Mouse (Mus musculus) kidney, adult 8-10 months (tissue): ENCODE results near the gene Cep250.
A peak's percentile ranks its signal among the peaks of the same experiment; 100 is the strongest.
"Not testable (repeated sequence)": the region's sequence is repeated elsewhere in the genome, so short reads cannot be mapped to it uniquely, and the experiment has no call there.

ENCODE experiments used
- DNase-seq, 2 experiments: peaks; one replicate each; pipeline ENCODE4 v3.0.0; 2022

The Cep250 gene

DNA sequence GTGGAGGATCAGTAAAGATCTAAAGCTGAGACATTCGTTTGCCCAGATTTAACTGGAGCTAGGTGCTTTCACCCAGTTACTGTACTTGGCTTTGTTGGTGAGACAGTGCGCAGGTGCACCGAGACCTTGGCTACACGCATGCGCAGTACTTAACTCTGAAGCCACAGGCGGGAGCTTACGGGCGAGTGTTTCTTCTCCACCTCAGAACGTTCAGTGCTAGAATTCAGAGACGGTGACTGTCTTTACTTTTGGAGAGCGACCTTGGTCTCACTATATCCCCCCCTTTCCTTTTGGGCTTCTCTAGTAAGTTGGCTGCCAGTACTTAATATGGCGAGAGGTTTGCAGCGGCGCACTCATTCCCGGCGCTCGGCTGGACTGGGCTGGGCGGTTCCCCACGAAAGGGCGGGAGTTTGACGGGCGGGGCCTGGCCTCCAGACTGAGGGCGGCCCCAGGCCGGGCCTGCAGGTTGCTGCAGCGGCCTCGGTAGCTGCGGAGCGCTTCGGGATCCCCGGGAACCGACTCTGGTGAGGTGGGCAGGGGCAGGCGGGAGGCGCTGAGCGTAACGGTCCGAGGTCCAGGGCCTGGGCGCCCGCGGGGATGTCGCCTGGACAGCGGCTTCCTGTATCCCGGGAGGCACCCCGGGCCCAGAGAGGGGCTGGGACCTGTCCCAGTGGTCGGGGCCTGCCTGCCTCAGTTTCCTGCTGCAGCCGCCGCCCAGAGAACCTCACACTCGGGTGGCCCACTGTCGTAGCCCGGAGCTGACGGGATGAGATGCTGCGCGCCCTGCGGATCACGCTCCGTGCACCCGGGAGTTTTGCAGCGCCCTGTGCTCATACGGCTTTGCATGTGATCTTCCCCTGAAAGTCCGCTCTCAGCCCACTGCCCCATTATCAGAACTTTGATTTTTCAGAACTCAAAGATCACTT is at the start of gene Cep250:
Gene Cep250 (plus strand): TSS at position 325 of the 926 bp plus-strand sequence.
- peak; percentile 90 for DNase-seq

DNA sequence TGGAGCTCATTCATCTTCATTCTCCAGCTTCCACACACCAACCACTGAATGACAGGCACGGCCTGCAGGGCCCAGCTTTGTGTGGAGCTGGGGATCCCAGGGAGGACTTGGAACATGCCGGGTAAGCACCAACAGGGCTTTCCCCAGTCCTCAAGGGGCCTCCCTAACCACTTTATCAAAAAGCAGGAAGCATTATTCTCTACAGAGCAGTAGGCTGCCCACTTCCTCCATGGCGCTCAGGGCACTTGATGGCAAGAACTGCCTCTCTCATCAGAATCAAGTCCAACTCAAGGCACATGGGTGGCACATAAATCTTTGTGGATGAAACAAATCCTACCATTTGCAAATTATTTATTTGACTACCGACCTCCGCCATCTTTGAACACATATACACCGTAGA is 41.6 kb upstream of the Cep250 start:
- DNase-seq = no peak

DNA sequence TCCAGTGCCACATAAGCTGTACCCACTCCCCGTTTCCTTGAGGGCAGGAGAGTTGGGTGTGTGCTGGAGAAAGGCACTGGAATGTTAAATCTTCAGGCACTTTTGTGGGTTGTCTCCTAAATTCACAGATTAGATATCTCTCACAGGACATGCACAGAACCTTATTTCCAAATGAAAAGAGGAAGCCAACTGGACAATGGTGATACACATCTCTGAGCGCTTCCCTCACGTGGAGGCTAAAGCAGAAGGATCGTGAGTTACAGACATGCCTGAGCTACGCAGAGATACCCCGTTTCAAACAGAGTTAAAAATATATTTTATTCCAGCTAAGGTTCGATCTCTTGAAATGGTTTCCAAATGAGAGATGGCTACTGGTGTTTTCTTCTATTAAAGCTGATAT is 33.1 kb upstream of the Cep250 start:
- DNase-seq = no peak

DNA sequence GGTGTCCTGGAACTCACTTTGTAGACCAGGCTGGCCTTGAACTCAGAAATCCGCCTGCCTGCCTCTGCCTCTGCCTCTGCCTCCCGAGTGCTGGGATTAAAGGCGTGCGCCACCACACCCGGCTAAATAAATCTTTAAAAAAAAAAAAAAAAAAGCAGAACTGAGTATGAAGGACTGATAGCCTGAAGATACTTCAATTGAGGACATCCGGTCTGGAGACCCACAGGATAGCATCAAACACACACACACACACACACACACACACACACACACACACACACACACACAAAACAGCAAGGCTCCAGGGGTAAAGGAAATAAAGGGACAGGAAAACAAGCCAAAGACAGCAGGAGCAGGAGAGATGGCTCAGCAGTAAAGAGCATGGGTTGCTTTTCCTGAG is 31.0 kb upstream of the Cep250 start:
- not testable (repeated sequence) for DNase-seq

DNA sequence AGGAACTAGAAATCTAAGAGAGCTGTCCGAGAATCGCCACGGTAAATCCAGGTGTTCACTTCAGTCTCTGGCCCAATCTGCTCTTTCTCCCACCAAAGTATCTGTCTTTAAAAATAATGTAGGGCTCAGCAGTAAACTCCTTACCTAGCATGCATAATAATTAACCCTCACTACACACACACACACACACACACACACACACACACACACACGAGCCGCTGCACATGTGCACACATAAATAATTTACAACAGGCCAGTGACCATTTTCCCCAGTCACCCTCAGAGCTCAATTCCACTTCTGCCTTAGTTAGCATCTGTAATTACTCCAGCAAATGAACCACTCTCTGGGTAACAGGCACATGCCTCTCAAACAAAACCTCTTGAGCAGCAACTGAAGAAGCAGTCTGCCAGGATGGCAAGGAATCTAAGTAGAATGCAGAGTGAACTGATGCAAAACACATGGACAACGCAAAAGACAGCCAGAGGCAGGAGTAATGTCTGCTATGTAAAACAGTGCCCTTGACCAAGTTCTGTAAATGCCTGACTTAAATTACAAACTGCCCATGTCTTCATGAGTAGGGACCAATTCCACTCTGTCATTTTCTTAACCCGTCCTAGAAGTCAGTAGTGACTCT is 27.4 kb upstream of the Cep250 start:
- peak; percentile 37 to 45 for DNase-seq

DNA sequence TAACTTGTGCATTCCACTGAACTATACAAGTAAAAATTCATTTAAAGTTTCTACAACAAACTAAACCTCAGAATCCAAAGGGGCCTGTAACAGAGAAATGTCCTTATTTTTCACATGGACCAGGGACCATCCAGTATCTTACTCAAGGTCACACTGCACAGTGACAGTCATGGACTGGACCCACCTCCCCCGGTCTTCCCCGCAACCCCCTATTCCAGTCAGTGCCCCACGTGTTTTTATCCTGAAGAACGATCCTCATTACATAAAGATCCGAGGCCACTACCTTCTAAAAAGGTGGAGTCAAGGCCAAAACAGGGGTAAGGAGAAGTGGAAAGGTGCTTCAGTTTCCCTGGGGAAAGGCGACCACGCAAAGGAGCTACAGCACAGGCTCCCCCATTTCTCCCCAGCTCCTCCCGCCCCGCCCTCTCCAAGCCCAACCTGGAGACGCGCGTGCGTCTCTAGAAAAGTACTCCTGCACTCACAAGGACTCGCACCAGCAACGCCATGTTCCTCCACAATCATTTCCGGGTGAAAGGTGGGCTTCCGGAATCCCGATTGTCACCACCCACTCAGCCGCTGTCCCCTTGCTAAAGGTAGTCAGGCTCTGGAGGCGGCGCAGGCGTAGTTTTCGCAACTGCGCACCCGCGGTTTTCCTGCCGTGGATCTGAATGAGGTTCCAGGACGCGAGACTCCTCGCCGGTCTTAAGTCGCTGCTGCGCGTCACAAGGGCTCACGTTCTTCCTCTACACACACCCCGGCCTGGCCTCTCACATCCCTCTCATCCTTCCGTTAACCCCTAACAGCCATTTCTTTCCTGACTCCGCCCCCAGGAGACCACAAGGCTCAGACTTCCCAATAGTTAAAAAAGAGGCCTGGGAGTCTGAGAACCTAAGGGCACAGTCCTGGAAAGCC is 26.5 kb upstream of the Cep250 start, which contains the start of gene Uqcc1:
Gene Uqcc1 (minus strand): TSS at position 780 of the 912 bp plus-strand sequence.
- DNase-seq = peak; percentile 95 to 96

DNA sequence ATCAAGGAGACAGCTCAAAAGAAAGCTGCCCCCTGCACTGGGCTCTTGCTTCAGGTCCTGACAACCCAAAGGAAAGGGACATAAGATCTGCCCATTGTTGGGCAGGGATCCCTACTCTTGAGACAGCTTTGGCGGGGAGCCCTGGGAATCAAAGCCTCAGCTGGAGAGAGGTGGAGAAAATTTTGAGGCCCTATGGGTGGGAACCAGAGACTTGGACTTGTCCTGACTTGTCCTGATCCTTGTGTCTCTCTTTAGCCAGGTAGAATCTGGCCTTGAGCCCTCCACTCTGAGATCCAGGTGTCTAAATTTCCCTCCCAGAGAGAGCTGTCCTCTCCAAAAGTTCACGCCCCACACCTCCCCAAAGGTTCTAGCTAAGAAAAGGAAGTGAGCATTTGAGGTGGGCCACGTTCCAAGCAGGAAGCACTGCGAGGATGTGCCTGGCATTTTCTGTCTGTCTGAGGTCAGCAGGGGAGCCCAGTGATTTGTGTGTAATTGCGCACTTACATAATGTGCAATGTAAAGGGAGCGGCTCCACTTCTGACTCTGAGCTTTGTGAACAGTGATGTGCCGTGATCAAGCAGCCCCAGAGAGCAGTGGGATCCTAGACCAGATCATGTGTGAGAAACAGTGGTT is 16.2 kb upstream of the Cep250 start:
- no peak for DNase-seq

DNA sequence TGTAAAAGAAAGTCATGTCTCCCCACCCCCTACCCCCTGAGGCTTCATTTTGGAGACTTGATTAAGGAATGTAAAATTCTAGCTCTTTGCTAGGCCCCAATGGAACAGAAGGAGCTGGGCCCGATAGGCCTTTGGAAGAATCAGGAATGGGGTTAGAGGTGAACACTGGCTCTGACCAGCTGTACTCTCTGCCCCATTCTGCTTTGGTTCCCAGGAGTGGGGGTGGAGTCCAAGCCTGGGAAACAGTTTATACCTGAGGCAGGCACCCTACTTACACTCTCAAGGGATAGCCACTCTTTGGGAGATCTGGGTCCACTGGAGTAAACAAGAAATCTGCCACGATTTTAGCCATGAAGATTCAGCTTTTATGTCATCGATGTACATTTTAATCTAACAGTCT is 15.6 kb upstream of the Cep250 start, which contains the start of gene Gm15557:
Gene Gm15557 (plus strand): TSS at position 48 of the 400 bp plus-strand sequence.
- DNase-seq = no peak

DNA sequence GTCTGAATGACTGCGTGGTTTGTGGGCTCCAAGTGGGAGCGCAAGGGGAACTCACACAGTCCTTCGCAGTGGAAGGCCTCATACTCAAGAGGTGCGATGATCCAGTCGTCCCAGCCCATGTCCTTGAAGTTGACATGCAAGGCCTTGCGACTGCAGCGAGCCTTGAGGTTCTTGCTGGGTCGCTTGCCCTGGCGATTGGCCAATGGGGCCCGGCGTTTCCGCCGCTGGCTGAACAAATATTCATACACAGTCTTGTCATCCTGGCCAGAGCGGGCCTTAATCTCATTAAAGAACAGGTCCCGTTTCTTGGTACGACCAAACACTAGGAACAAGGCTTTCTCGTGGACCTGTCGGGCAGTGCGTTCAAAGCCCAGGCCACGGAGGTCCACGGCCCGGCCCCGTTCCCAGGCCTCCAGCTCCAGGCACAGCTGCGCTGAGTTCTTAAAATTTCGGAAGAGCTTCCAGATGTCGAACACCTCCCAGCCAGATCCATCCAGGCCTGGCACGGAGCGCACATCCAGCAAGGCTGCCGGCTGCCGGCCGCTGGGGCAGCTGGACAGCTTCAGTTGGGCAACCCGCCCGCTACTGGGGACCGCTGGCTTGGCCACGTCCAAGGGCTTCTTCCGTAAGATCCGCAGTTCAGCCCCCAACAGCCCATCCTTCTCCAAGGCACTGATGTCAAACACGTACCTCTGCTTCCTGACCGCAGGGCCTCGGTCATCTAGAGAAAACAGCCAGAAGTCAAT is 14.4 kb upstream of the Cep250 start:
- no peak for DNase-seq

DNA sequence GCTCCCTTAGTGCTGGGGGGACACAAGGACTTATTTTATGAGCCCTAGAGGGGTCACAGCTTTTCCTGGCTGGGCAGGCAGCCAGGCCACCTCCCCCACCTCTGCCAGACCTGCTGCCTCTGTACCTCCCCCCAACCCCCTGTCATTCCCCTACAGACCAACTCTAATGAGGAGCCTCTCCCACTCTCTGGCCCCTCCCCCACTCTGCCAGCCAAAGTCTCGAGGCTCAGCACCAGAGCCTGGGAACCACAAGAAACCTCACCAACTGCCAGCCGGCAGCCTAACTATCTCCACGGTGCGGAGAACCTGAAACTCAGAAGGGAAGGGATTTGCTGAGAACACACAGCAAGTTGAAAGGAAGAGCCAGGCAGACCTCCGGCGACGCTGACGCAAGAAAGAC is 12.8 kb upstream of the Cep250 start:
- DNase-seq = no peak

DNA sequence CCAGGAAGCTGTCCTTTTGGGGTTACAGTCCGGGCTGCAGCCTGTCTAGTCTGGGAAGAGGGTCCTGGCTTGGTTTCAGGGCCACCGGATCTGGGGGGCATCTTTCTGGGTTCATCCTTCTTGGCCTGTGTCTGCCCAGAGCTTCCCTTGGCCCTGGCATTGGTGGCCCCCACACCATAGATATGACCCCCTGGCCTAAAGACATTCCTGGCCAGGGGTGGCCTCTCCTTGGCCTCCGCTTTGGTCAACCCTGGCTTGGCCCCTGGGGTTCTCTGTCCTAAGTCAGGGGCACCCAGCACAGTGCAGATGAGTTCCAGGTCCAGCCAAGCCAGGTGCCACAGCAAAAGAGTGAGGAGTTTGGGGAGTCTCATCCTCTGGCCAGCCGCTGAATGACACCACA is 11.6 kb upstream of the Cep250 start:
- no peak for DNase-seq

DNA sequence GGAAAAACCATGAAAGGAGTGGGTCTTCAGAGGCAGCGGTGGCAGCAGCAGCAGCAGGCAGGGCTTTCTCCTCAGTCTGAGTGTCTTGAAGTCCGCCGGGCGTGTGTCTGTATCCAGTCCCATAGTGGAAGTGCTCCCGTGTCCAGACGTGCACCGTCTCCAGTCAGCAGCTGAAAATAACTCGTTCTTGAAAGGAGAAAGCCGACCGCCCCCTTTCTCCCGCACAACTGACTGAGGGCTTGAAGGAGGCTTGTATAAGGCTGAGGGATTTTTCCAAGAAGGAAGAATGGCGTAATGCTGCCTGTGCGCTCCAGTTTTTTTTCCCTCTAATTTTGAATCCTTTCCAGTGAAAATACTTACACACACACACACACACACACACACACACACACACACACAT is 11.1 kb upstream of the Cep250 start, which contains the start of gene Gdf5:
Gene Gdf5 (minus strand): TSS at position 244 of the 400 bp plus-strand sequence.
- no peak for DNase-seq

DNA sequence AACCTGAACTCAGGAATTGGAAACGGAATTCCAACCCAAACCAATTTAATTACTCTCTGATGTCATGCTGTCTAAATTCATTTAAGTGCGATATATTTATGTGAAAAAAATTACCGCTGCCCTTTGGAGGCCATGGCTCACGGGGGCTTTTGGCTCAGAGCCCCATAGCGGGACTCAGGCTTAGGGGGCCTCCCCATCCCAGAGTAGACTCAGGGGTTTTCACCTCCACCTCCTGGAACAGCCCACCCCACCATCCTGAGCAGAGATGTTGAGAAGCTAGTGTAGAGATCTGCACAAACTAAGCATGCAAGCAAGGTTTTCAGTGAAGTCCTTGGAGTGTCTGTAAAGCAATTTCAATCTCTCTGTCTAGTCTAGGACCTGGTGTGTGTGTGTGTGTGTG is 10.7 kb upstream of the Cep250 start:
- DNase-seq = no peak

DNA sequence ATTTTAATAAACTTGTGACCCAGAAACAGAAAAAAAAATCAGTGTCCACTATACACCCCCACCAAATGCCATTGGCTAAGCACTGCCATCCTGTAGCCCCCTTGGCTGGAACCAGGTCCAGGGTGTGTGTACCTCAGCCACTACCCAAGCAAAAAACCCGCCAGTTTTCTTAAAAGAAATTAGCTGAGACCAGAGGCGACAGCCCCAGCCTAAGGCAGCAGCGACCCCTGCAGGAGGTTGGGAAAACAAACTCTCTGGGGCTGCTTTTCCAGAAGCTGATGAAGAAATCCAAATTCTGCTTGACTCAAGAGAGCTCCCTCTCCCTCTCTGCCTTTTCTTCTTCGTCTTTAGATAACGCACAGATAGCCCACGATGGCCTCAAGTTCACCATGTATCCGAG is 10.2 kb upstream of the Cep250 start:
- DNase-seq = peak; percentile 30 to 59

DNA sequence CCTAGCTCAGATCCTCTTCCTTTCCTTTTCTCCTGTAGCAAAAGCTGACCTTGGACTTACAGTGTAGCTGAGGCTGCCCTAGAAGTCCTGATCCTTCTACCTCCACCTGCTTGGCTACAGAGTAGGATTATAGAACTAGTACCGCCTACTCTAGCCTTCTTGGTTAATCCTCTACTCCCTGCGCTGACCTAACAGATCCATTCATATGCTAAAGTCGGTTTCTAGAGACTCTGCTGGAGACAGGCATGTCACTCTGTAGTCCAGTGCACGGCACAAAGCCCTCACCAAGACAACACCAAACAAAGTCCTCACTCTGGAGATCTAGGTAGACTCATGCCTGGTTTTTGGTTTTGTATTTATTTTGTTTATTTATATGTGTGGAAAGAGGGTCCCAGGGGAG is 9.8 kb upstream of the Cep250 start:
- no peak for DNase-seq

DNA sequence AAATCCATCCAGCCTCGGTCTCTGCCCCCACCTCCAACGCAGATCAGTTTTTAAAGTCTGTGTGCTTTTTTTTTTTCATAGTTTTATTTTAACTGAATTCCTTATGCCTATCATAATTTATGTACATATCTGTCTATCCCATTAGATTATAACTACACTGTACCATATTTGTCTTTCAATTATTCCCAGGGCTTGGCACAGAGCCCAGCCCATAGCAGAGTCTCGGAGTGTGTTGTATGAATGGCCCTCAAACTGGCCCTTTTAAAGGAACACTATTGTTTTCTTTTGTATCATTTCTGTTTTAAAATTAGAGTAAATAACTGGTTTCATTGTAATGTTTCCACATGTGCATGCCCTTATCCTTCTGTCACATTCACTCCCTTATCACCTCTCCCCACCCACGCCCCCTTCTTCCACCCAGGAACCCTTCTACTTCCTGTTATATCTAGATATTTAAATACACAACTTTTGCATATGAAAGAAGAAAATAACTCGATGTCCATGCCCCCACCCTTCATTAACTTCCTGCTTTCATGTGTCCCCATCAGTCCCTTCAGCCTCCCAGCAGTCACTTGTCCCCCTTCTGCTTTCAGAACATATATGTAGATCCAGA is 8.8 kb upstream of the Cep250 start:
- no peak for DNase-seq

DNA sequence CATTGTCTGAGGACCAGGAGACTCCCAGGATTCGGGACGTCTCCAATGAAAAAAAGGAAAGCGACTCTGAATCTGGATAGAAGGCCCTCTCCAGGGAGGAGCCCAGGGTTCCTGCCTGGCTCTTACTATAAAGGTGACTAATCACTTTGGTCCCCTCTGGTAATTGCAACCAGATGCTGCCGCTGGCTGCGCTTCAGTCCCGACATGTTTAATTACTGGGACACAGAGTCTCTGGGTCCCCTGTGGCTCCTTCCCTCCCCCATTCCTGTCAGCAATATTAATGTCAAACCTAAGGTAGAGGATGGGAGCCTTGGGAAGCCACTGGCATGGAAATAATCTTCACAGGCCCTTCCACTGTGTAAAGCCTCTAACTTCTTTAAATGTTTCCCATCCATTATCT is 6.9 kb upstream of the Cep250 start:
- DNase-seq = no peak

DNA sequence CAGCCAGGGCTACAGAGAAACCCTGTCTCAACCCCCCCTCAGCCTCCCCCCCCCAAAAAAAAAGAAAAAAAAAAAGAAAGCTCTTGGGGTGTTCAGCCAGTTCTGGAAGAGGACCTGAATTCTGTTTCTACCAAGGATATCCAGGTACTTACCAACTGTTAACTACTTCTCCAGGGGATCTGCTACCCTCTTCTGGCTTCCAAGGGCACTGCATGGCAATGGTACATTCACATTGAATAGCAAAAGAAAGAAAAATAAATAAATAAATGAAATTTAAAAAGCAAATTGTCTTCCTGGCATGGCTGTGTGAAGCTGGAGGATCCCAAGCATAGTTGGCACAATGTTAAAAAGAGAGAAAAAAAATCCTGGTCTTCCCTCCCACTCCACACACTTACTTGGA is 4.3 kb upstream of the Cep250 start:
- peak; percentile 73 to 87 for DNase-seq

DNA sequence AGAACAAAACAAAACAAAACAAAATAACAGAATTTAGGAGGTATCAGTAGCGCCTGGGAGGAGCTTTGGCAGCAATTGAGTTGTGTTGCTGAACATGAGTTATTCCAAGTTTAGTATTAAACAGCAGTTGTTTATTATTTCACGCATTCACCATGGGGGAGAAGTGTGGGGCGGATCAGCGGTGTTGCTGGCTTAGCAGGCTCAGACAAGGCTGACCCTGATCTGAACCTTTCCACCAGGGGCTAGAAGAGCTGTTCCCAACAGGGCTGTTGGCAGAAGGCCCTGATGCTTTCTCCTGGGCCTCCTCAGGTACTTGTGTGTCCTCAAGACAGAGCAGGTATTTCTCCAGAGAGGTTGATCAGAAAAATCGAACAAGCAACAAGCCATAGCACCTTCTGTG is 3.7 kb downstream of the Cep250 start:
- peak; percentile 54 to 60 for DNase-seq

DNA sequence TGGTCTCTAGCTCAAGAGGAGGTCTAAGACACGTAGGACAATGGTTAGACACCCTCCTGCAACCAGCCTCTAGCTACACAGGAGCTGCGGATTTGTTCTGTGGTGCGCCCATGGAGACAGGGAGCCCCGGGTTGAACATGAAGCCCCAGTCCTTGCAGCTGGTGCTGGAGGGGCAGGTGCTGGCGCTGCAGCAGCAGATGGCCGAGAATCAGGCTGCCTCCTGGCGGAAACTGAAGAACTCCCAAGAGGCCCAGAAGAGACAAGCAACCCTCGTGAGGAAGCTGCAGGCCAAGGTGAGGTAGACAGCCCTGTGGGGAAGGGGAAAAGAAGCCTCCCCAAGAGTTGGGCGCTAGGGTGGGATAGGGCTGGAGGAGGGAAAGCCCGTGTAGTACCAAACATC is 5.6 kb downstream of the Cep250 start:
- no peak for DNase-seq

DNA sequence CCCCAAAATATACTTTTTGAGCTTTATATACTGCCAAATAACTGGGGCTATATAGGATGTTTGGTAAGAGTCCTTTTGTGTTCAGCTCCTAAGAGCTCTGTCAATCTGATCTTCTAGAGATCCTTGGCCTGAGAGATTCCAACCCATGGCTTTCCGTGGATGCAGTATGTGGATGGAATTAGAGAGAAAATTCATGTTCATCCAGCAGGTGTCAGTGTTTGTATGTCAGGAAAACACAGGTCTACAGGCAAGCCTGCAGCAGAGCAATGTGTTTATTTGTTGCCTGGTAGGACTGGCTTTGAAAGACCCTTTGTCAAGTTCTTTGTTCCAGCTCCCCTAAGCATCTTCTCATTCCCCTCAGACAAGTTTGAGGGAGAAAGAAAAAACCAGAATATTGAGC is 6.7 kb downstream of the Cep250 start:
- no peak for DNase-seq
